In the genomic region with DNA sequence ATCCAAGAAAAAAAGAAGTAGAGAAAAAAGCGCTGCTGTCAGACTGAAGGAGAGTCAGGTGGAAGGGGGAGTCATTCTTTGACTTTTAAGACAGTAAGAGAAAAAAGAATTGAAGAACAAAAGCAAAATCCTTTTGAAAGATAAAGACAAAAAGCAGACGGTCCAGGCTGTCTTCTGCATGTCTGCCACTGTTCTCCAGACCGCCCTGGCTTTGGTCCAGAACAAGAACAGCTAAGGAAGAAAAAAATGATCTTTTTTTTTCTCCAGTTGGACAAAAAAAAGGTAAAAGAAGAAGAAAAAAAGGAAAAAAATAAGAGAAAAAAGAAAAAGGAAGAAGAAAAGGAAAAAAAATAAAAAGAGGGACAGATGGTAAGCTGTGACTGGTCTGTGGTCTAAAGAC, we compare ENCODE assay signal across 21 mouse cellular contexts.
DNase-seq lines count a peak whose midpoint lies in the region; ATAC-seq and TF ChIP-seq lines count a peak whose summit lies in the region.
"Had no signal": no experiment of that assay in that cellular context is flagged by ENCODE, and none has a peak within 500 bp of the region (broad histone marks: within the 10 kb centered on the region; RNA-seq: fewer than 3 reads in every experiment).

No protein-coding gene starts in this region.

- no peaks in the 10 kb centered on the region for H3K27me3 ChIP-seq in lung, embryonic 14.5 days (ENCODE audit: insufficient read depth, low read length)
- H3K27me3 ChIP-seq: CH12.LX; embryonic facial prominence, embryonic 12.5 days; forebrain, embryonic 13.5 days; forebrain, embryonic 15.5 days had no signal

- 0 out of 2 replicates have a peak, but pooled peaks cover 2% of the 10 kb centered on the region for H3K36me3 ChIP-seq in lung, embryonic 14.5 days (ENCODE audit: insufficient read depth)
- H3K36me3 ChIP-seq: embryonic facial prominence, embryonic 10.5 days; embryonic facial prominence, embryonic 12.5 days; forebrain, embryonic 15.5 days; G1E had no signal

- H3K27ac ChIP-seq in lung, embryonic 14.5 days (ENCODE audit: low read depth), result no peak overlapping the region
- H3K27ac ChIP-seq: embryonic facial prominence, embryonic 10.5 days; embryonic facial prominence, embryonic 12.5 days; forebrain, embryonic 13.5 days; forebrain, embryonic 15.5 days had no signal

- no peaks in the 10 kb centered on the region for H3K9me3 ChIP-seq in lung, embryonic 14.5 days (ENCODE audit: low read depth, low read length)
- H3K9me3 ChIP-seq: embryonic facial prominence, embryonic 10.5 days; embryonic facial prominence, embryonic 12.5 days; forebrain, embryonic 13.5 days; forebrain, embryonic 15.5 days; G1E had no signal

- intact Hi-C loops in heart, postnatal 14 days (cut with DNase I), result no loop called here

- no peaks in the 10 kb centered on the region for H3K4me1 ChIP-seq in lung, embryonic 14.5 days (ENCODE audit: insufficient read depth)
- H3K4me1 ChIP-seq: embryonic facial prominence, embryonic 10.5 days; embryonic facial prominence, embryonic 12.5 days; forebrain, embryonic 13.5 days; forebrain, embryonic 15.5 days had no signal

- WGBS in lung, embryonic 14.5 days, result 67% methylated on average over 3 of the region's 3 CpGs

- ATAC-seq in cerebellum, adult (ENCODE audit: insufficient number of reproducible peaks, low FRiP score, low TSS enrichment), result no peak
- no peak for ATAC-seq in lung, embryonic 14.5 days (ENCODE audit: insufficient read depth)
- ATAC-seq: CD4-positive, CD25-positive, alpha-beta regulatory T cell, adult 4 months; forebrain, embryonic 13.5 days; forebrain, embryonic 15.5 days; forebrain, postnatal 0 days had no signal

- peak; percentile 54 to 59 for DNase-seq in cerebellum, postnatal 10 days
- DNase-seq in heart, adult 11 months, result peak; percentile 39
- no peak for DNase-seq in heart, postnatal 14 days
- peak; percentile 17 for DNase-seq in lung, embryonic 14.5 days
- DNase-seq in lung, postnatal 4 days, result no peak
- DNase-seq in thymus, postnatal 10 days (ENCODE audit: low spot score in 2 of 2), result no peak
- DNase-seq: adrenal gland, adult 2 months; adrenal gland, postnatal 10 days; adrenal gland, postnatal 25 days; B cell, adult 2 months; cerebellum, adult 11 months; cerebellum, adult 9-10 months; forebrain, postnatal 0 days had no signal

- no peak overlapping the region for H3K4me3 ChIP-seq in lung, embryonic 14.5 days (ENCODE audit: low read depth, low read length)
- H3K4me3 ChIP-seq: embryonic facial prominence, embryonic 10.5 days; embryonic facial prominence, embryonic 12.5 days; forebrain, embryonic 13.5 days; forebrain, embryonic 15.5 days had no signal

- H3K9ac ChIP-seq in lung, embryonic 14.5 days, result no peak overlapping the region
- H3K9ac ChIP-seq: embryonic facial prominence, embryonic 12.5 days; forebrain, embryonic 13.5 days; forebrain, embryonic 15.5 days; forebrain, postnatal 0 days had no signal

- no peak overlapping the region for H3K4me2 ChIP-seq in lung, embryonic 14.5 days
- H3K4me2 ChIP-seq: embryonic facial prominence, embryonic 12.5 days; forebrain, embryonic 13.5 days; forebrain, embryonic 15.5 days had no signal

- TF ChIP-seq CTCF in lung, embryonic 14.5 days (IDR thresholded peaks at IDR 0.05; ENCODE audit: low read depth), result no peak

Comparison
In these comparisons a context has a peak if more than half of its experiments do, and no peak if none do; other contexts are left out.
1. DNase-seq: peak in cerebellum, postnatal 10 days (2 of 2), heart, adult 11 months (single experiment) and lung, embryonic 14.5 days (single experiment); none in heart, postnatal 14 days (0 of 2), lung, postnatal 4 days (0 of 2) and thymus, postnatal 10 days (0 of 2).